Mouse (Mus musculus) gastrocnemius, adult 18-20 months (tissue): ENCODE measurements around the gene Ndufab1. TPM values are rescaled to one million over a fixed set of nuclear protein-coding genes. Genes with fewer than 3 reads are reported as not detected.

Experiments used
- DNase-seq: peaks from one replicate; pipeline ENCODE4 v3.0.0; 2021; ENCODE audit warnings: low spot score
- total RNA-seq, 2 experiments: library from RNA; stranded (reverse); gene quantifications; 2 replicates each; pipeline ENCODE4 v1.2.3; 2021

The Ndufab1 gene
- total RNA-seq, 2 experiments from 2014 or later: 632 to 667 TPM

DNA sequence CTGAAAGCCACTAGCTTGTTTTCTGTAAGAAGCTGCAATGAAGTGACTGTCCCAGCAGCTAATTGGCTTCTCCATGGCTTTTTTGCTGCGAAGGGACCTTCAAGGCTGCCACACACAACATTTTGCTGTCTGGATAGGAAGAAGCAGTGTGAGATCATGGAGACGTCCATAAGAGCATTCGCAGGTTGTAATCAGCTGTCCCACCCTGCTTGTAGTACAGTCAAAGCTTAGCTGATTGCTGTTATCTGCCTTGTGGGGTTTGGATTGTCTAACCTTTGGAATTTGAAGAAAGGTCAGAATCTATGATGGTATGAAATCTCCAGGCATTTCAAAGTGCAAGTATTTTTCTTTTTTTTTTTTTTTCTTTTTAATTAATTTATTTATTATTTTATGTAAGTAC, 27.3 kb downstream of the Ndufab1 start:
- no peak for DNase-seq

DNA sequence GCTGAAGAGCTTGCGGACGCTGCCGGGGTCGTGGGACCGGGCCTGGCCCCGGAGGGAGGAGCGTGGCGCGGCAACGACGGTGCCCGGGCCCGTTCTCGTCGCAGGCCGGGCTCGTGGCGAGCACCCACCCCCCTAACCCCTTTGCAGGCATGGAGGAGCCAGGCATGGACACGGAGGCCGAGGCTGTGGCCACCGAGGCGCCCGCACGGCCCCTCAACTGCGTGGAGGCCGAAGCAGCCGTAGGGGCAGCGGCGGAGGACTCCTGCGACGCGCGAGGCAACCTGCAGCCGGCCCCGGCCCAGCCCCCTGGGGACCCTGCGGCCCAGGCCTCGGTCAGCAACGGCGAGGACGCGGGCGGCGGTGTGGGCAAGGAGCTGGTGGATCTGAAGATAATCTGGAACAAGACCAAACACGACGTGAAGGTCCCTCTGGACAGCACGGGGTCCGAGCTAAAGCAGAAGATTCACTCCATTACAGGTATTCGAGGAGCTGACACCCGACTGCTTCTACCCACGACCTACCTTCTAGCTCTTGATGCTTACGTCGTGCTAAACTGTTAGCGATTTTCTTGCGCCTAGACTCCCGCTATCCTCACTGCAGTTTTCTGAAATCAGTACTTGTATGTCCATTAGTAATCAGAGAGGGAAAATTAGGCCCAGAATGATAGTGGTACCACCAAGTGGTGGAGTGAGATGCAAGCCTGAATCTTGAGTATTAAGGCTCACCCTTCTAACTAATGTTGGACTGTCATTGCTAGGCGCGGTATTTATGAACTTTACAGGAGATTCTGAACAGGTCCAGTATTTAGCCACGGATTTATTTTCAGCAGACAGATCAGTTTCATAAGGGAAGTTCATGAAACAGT, 33.9 kb downstream of the Ndufab1 start:
- DNase-seq: no peak

DNA sequence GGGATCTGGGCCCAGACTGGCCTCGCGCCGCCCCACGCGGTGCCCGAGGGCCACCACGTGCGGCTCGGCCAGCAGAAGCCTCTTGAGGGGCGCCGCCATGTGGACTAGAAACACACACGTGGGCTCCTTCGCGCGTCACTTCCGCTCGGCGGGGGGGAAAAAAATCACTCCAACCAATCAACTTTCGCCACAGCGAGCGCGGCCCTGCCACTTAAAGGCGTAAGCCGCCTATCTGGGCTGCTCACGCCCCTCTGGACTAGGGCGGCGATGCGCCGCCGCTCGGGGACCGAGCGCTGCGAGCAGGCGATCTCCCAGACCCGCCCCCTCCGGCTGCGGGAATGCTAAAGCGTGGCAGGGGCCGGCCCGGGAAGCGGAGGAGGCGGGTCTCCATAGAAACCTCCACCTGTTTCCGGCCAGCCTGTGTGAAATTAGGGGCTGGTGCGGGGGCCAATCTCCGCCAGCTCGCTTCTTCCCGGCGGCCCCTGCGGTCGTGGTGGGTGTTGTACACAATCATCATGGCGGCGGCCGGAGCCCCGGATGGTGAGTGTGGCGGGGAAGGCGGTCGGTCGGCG, 34.7 kb downstream of the Ndufab1 start, which contains the start of the genes Ubfd1 and Ears2:
Gene Ubfd1, plus strand, starts transcription at position 231 of the 572 bp plus-strand sequence.
Gene Ears2, minus strand, starts transcription at position 319 of the 572 bp plus-strand sequence.
- DNase-seq: peak; percentile 96

DNA sequence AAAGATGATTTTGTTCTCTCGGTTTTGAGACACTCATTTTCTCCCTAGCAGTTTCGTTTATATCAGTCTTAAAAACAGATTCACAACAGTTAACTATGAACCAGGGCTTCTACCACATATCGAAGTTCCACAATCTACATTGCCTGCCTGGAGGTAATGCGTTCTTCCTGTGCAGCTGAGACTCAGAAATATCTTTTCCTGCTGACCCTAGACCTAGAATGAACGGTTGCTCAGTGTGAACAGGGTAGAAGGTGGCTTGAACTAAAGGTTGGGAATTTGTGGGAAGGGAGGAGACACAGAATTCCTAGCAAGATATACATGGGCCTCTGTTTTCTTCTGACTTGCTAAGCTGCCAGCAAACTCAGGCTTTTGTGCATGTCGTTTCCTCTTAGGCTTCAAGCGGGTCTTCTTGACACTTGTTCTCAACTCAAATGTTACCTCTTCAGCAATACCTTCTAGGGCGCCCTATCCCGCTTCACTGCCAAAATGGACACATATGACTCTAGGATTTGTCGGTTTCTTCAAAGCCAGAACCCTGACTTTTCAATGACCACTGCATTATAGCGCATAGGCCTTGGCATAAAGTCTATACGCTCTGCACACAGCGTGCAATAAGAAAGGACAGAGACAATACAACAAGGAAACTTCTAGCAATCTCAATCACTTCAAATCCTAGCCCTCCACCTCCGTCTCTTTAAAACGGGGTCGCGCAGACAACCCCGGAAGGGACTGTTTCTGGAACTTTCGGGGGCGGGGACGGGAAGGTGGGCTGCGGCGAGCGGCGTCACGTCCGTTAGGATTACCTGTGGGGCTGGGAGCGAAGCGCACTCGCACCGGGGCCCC, 35.4 kb downstream of the Ndufab1 start:
- DNase-seq: peak; percentile 13

DNA sequence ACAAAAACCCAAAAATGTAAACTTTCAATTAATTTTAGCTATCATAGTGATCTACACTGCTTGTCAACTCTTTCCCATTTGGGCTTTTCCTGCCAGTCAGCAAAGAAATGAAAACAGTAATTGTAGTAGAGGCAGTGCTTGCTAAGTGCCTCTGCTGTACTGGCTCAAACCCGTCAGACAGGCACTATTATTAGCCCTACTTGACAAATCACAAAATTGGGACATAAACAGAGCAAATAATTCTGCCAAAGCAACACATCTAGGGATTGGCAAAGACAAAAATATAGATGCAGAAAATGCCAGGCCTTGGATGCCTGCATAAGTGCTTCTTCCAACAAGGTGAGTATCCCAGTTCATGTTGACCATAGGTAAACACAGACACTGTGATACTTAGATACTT, 36.0 kb downstream of the Ndufab1 start:
- no peak for DNase-seq

DNA sequence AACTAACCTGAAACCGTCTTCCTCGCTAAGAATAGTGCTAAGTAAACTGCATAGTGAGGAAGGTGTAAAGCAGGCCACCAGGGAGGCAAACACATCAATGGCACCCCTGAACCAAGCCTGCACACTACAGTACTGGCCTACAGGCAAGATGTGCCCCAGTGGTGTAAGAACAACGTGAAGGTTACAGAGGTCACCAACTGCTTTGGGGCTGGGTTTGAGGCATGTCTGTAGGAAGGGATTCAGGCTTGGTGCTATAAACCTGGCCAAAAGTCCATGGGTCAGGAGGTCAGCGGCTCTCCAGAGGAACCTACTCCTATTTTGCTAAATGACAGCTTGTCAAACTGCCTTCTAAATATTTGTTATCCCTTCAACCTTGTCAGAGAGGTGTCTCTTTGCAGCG, 45.1 kb downstream of the Ndufab1 start:
- DNase-seq: no peak

DNA sequence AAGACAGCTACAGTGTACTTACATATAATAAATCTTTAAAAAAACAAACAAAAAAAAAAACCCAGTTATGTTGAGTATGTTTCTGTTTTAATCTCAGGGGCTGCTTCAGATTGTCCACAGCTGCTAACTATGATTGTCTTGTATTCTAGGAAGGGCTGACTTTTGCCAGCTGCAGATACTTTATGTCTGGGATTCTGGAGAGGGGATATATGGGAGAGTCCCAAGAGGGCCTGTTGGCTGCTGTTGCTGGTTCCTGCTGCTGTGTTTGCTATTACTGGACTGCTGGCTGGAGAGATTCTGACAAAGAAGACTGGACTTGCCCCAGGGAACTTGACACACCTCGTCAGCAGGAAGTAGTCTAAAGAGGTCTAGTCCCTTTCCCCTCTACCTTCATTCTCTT, 50.9 kb downstream of the Ndufab1 start:
- no peak for DNase-seq

DNA sequence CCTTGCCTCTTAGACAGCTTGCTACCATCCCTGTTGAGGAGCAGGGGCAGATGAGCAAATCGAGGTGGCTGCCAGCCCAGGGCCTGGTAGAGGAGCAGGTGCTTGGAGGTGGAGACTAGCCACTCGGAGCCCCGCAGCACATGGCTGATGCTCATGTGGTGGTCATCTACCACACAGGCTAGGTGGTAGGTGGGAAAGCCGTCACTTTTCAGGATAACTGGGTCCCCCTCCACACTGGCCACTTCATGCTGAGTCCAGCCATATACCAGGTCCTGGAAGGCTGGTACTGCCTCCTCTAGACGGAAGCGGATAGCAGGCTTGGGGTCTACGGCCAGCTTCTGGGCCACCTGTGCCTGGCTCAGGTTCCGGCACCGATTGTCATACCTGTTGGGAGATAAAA, 53.5 kb downstream of the Ndufab1 start:
- no peak for DNase-seq

DNA sequence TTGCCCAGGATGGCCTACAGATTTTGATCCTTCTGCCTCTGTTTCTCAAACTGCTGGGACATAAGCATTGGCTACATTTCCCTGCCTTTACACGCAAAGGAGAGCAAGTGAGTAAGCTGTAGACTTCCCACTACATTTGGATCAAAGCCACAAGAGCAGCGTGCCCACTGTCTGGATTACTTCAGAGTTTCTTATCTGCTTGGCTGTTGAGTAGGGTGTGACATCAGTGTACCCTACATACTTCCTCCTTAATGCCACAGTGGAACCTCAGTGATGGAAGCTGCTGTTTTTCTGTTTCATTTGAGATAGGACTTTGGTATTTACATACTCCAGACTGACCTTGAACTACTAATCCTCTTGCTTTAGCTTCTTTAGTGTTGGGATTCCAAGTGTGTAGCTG, 54.9 kb downstream of the Ndufab1 start:
- no peak for DNase-seq

DNA sequence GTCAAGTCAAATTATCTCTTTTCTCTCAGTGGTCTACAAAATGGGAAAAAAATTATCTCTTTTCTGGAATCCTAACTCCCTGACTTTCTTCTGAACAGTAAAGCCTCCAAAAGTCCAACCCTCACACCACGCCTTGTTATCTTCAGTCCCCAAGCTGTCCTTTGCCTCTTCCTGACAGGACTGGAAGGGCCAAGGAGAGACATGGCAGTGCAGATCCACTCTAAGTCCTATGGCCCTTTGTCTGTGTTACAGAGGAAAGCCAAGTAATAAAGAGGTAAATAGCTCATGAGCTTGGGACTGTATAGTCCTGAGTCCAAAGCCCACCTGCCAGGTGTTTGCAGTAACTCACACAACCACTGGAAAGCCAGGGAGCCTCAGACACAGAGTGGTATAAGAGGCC, 56.0 kb downstream of the Ndufab1 start:
- DNase-seq: no peak

DNA sequence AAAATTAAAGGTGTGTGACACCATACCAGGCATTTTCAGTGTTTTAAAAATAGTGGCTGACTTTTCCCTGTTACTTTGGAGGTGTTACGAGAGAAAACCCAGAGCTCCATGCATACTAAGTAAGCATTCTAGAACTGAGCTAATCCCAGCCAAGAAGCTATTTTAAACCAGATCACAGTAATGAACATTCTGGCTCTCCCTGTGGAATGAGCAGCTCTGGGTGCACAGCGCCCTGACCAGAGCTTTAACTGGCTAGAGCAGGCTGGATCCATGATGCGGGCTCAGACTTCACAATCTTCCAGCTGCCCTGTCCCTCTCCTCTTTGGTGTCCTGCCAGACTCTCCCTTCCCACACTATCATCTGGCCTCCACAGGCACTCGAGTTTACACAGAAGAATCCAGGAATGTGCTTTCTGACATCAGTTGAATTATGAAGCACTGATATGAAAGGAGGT, 56.5 kb downstream of the Ndufab1 start:
- peak; percentile 40 for DNase-seq

DNA sequence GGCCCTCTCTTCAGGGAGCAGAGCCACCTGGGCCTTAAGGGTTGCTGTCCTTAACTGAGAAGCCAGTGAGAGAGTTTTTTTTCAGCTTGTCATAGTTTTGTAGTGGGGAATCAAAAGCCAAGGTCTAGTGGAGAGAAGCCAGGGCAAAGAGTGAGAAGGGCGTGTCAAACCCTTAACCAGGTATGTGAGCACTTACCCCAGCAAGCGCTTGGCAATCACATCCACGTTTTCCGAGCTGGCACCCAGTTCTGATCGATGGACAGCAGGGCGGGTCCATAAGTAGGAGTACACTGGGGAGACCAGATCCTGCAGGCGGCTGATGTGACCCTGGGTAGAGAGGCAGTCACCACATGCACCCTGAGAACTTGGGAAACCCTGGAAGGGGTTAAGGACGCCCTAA, 57.6 kb downstream of the Ndufab1 start:
- DNase-seq: no peak

Other genes with a start within 250 kb of the Ndufab1 start
- gene Scnn1b, start 236.8 kb downstream of the Ndufab1 start, total RNA-seq: under 1 TPM; 0.21 to 0.62 TPM
- 10 to 100 TPM; 11.6 TPM for gene Cog7, start 120.2 kb downstream of the Ndufab1 start, total RNA-seq
- 10 to 100 TPM; 11.8 to 14.8 TPM for gene Gga2, start 80.7 kb downstream of the Ndufab1 start, total RNA-seq
- 10 to 100 TPM; 19.2 to 24.7 TPM for gene Ubfd1, start 34.7 kb downstream of the Ndufab1 start, total RNA-seq
- 1 to 10 TPM; 5.9 to 7.3 TPM for gene Ears2, start 34.6 kb downstream of the Ndufab1 start, total RNA-seq
- gene Palb2, start 31.1 kb upstream of the Ndufab1 start, total RNA-seq: under 1 TPM; 0.43 to 0.71 TPM
- gene Dctn5, start 31.2 kb upstream of the Ndufab1 start, total RNA-seq: 10 to 100 TPM; 16.2 to 16.3 TPM
- under 1 TPM; 0.09 to 0.21 TPM for gene Plk1, start 57.6 kb upstream of the Ndufab1 start, total RNA-seq
- gene Ern2, start 84.3 kb upstream of the Ndufab1 start, total RNA-seq: not detected
- 1 to 10 TPM; 4.3 to 5.3 TPM for gene Chp2, start 117.6 kb upstream of the Ndufab1 start, total RNA-seq
- gene Prkcb, start 186.9 kb upstream of the Ndufab1 start, total RNA-seq: under 1 TPM; 0.73 to 0.85 TPM